Mouse (Mus musculus): ENCODE measurements at regions not wholly inside any gene's neighbourhood (a gene's known extent, or its start where the extent isn't known, plus 50 kb on each side); places are given as distances from the start of the nearest gene placed in this dataset.

DNA sequence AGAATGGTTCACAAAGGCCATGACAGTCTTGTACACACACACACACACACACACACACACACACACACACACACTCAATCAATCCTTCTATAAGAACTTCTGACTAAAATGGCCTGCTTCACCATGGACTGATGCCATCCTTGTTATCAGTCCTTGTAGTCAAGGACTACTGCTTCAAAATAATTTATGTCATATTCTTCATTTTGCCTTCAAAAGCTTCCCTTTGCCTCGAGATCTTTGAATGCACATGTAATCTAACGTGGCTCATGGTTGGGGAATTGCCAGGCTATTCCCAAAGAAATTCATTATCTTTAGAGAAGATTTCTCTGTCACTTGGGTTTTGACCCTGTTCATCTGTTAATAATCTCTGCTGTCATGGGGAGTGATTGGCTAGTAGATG is 278.0 kb upstream of the Cdyl start:
- DNase-seq (ENCODE audit: extremely low read depth, low read depth, low spot score): no peak

DNA sequence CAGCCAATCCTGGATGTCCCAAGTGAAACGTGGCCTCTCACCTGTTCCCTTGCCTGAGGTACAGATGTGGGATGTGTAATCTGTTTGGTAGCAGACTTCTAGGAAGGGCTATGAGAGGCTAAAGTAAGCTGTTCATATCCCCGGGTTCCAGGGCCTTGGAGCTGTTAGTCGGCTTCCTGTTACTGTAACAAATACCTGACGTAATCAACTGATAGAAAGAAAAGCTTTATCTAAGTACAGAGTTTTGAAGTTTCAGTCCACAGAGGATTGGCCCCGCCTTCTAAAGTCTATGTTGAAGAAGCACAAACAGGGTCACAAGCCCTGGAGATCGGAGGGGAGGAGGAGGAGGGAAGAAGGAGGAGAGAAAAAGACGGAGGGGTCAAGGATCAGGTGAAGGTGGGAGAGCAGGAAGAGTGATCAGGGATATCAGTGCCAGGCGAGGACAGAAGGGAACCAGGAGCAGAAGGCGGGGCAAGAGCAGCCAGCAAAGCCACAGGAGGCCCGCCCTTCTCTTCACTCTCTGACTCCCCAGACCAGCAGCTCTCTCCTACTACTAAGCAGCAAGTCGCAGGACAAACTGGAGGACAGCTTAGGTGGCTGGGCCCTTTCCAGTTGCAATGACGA is 276.5 kb upstream of the Cdyl start:
- no peak for DNase-seq (ENCODE audit: extremely low read depth, low read depth, low spot score)

DNA sequence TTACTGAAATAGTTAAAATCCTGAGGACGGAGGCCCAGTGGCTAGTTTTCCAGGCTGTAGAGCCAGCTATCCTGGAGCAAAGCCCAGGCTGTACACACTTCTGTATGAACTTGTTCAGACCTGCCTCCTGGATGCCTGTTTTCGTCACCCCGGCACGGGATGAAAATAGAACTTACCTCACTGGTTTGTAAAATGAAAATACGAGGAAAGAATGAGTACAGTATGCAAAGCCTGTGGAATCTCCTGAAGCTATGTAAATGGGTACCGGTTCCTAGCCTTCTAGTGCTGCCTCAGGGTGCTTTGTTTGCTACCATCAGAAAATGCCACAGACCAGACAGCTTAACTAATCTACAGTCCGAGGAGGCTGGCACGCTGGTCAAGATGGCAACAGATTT is 276.0 kb upstream of the Cdyl start:
- DNase-seq (ENCODE audit: extremely low read depth, low read depth, low spot score): peak; percentile 62

DNA sequence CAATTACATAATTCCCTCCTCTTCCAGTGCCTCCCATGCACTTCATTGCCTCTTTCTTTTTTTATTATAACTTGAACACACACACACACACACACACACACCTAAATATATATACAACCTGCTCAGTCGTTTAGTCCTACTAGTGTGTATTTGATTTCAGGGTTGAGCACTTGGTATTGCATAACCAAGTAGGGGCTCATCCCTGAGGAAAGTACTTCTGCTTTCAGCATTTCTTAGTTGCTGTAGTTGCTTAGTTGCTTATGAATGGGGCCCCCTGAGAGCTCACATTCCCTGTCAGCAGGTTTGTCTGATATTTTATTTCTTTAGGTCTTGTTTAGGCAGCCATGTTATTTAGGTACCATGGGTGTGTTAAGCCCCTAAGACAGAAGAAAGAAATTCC is 271.3 kb upstream of the Cdyl start:
- DNase-seq (ENCODE audit: extremely low read depth, low read depth, low spot score): no peak

DNA sequence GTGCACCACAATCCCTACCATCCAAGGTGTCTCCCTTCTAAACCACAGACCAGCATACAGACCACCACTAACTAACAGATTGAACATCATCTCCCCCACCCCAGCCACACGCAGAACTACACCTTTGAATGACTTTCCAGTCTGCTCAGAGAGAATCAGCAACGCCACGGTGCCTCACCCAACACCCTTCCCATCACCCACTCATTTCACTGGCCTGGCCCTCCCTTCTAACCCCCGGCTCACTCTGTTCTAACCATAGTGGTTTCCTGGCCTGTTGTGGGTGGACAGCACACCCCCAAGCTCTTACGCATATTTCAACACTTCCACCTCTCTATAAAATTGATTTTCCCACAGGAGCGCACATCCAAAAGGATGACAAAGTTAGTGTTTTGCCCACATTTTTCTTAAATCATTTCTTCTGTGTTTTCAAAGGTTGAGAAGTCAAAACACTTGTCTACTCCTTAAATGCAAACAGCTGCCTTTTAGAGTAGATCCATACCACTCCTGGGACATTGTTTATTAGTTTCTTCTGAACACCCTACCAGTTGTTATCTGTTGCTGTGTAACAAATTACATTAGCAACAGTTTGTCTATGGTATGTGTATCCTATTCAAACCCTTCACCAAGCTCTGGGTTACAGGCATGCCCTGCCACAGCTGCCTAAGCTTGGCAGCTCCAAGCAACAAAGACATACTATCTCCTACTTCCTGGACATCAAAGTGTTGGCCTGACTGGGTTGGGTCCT is 269.7 kb upstream of the Cdyl start:
- no peak for DNase-seq (ENCODE audit: extremely low read depth, low read depth, low spot score)

DNA sequence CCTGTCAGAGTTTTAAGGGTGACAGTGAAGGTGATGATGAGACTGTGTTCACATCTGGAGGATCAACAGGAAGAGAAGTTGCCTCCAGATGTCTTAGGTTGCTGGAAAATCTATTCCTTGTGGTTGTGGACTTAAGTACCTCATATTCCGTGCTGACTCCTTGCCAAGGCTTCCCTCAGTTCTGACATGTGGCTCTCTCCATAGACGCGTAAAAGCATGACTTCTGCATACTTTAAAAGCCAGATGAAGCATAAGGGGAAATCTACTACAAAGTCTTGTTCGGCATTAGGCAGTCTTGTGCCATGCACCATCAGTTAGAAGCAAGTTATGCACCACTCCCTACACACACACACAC is 269.1 kb upstream of the Cdyl start:
- DNase-seq (ENCODE audit: extremely low read depth, low read depth, low spot score): no peak

DNA sequence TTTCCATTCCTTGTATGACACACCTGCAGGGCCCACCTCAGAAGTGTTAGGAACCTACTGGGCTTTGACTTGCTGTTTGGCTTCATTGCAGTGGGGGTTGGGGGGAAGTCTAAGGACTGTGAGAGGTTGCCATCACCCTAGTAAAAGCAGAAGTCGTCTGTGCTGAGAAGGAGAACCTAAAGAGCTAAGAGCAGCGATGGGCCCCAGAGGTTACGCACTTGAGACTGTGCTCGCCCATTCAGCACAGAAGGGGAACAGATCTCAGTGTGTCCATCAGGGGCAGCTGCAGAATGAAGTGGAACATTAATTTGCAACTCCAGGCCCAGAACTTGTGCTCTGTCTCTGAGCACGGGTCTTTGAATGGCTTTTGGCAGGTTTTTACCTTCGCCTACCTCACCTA is 267.5 kb upstream of the Cdyl start:
- DNase-seq (ENCODE audit: extremely low read depth, low read depth, low spot score): no peak

DNA sequence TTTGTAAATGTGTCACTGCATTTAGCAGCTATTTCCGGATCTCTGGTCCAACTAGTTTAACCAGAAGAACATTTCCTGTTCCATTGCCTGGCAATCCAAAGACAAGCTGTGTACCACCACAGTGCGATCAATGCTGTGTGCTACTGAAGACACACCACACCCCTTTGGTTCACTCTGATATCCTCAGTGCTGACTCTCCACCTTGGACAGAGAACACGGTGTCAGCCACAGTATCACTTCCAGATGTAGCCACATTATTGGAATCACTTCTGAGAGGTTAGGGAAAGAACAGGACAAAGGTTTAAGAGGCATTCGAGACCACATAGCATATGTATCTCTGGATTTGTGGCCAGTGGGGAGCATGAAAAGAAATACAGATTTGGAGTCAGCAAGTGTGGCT is 264.4 kb upstream of the Cdyl start:
- DNase-seq (ENCODE audit: extremely low read depth, low read depth, low spot score): no peak

DNA sequence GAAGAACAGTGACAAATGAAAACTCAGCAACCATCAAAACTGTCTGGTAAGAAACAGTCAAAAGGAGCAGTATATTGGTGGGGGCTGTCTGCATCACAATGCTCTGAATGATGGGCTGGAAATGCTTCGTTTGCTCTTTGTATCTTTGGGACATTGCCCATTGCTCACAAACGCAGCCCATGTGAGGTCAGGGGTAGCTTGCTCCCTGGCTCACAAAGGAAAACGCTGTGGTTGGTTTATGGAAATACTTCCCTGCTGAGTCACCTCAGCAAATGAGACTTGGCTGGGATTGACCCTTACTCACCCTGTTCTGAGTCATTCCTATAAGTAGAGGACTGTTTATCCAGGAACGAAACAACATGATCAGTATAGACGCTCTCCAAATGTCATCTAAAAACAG is 264.0 kb upstream of the Cdyl start:
- DNase-seq (ENCODE audit: extremely low read depth, low read depth, low spot score): no peak

DNA sequence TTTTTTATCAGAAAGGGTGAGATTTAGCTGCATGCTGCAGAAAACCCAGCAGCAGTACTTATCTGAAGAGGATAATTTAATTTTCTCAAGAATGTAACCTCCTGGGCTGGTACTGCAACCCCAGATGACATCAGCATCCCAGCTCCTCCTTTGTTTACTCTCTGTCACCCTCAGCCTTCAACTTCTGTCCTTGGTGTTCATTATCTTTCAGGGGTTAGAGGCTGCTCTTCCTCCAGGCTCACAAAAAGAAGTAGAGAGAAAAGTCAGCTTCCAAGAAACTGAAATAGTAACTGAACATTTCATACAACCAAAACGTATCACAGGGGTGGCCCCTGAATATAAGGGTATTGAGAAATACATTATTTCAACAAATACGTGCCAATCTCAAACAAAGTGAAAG is 262.5 kb upstream of the Cdyl start:
- DNase-seq (ENCODE audit: extremely low read depth, low read depth, low spot score): no peak

DNA sequence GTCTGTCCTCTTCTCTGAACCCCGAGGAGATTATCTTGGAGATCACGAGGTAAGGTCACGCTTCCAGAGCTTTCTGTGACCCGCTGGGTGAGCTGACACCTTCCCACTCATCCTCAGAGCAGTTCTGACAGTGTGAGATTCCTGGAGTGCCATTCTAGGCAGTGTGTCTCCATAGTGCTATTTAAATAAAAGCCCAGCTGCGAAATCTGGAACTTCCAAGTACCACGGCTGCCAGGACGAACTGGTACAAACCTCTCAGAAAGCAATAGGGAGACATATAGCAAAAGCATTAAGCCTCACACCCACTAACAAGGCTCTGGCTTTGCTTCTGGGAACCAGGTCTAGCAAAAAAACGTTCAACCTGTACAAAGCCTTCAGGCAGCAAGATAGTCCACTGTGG is 261.4 kb upstream of the Cdyl start:
- no peak for DNase-seq (ENCODE audit: extremely low read depth, low read depth, low spot score)

DNA sequence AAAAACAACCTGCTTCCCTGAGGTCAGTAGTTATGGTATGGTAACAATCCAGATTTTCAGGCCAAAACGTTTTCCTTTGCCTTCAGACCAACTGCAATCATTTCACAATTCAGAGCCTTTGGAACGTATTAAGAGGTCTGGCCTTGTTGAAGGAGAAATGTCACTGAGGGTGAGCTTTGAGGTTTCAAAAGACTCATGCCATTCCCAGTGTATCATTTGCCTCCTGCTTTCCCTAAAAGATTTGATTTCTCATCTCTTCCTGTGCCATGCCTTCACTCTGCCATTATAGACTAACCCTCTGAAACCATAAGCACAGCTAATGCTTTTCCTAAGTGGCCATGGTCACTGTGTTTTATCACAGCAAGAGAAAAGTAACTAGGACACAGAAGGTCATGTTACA is 256.8 kb upstream of the Cdyl start:
- no peak for DNase-seq (ENCODE audit: extremely low read depth, low read depth, low spot score)

DNA sequence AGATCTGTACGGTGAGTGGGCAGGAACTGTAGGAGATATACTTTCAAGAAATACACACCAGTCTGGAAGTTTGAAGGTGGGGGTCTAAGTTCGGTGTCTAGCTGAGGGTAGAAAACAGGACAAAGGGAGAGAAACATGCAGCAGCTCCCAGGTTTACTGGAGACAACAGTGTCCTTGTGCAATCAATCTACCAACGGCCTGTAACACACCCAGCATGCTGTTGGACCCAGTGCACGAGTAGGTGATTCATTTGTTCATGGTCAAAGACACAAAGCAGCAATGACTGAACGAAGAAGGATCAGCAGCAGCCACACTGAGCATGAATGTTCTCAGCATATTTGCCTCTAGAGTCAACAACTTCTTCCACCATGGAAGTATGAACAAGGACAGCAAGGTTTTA is 255.2 kb upstream of the Cdyl start:
- DNase-seq (ENCODE audit: extremely low read depth, low read depth, low spot score): no peak

DNA sequence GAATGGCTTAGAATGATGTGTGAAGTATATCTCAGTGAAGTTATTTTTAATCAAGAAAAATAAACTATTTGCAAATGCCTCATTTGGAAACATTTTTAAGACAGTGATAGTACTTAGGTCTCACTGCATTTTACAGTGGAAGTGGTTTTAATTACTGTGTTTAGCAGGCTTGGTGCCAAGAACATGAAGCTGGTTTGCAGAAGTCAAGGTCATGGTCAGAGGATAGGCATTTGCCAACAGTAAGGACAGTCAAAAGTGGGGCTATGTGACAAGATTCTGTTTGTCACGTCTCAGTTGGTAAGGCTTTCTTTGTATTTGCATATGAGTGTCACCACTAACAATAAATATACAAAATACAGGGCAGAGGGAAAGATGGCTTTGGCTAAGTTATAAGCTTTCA is 254.2 kb upstream of the Cdyl start:
- no peak for DNase-seq (ENCODE audit: extremely low read depth, low read depth, low spot score)

DNA sequence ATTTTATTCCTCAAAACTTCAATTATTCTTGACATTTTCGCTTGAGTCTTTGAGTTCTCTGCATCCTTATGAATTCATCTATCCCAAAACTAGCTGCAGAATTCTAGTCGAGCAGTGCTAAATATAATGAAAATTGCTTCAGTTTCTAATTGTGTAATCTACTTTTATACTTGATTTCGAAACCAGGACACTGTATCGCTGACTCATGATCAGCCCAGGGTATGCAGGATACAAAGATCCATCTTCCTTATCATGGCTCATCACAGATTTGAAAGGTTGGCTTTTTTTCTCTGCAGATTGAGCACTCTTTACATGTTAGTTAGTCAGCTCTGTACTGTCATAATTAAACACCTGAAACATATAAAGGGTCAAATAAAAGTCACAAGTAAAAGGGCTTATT is 242.1 kb upstream of the Cdyl start:
- no peak for DNase-seq (ENCODE audit: extremely low read depth, low read depth, low spot score)

DNA sequence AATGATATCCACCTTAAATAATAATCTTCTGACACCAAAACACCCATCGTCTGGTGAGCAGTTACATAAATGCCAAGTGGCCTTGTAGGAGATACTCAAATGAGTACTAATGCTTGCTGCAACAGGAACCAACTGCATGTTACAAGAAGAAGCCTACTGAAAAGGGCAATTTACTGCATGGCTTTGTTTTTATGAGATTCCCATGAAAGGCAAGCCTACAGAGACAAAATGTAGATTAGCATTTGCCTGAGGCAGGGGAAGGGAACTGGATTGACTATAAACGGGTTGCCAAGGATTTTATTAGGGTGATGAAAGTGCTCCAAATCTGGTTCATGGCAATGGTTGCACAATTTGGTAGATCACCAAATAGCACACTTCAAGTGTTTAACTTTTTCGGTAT is 239.6 kb upstream of the Cdyl start:
- peak; percentile 79 for DNase-seq (ENCODE audit: extremely low read depth, low read depth, low spot score)

DNA sequence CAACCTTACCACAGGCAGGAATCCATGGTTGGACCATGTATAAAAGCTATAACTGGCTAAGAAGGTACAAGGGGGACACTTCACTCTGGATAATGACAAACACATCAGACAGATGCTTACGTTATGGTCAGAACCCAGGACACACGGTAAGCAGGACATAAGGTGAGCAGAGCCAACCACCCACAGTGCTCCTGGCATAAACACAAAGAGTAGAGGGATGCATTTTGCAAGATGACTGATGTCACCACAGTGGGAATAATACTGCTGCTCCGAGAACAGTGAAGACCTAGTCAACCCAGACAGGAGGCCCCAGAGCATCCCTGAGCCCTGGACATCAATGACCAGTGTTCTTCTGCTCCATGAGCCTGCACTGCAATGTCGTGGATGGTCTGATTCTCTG is 233.6 kb upstream of the Cdyl start:
- no peak for DNase-seq (ENCODE audit: extremely low read depth, low read depth, low spot score)

DNA sequence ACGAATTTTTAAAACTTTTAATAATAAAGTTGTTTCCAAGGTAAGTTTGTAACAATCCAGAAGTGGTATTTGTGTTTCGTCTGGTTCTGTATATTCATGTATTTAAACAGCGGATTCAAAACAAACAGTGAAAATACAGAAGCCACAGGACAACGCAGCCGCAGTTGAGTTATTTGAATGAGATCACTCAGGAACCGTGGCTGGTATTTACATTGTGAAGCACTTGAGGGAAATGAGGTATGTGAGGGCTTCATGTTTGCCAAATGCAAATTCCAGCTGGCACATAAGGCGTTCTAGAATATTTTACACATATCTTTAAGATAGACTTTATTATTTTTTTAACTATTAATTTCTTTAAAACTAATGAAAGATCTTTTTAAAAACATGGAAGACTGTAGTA is 224.5 kb upstream of the Cdyl start:
- no peak for DNase-seq (ENCODE audit: extremely low read depth, low read depth, low spot score)

DNA sequence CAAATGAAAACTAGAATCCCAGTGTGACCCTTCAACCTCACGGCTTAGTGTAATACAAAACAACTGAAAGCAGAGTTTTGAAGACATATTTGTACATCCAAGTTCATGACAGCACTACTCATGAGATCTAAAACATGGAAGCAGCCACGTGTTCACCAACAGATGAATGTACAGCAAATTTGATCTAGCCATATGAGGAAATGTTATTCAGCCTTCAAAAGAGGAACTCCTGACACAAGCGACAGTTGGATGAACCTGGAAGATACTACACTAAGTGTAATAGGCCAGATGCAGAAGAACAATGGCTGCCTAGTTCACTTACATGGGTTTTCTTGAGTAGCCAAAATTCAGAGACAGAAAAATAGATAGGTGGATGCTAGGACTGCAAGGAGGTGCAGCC is 212.0 kb upstream of the Cdyl start:
- DNase-seq (ENCODE audit: extremely low read depth, low read depth, low spot score): no peak

DNA sequence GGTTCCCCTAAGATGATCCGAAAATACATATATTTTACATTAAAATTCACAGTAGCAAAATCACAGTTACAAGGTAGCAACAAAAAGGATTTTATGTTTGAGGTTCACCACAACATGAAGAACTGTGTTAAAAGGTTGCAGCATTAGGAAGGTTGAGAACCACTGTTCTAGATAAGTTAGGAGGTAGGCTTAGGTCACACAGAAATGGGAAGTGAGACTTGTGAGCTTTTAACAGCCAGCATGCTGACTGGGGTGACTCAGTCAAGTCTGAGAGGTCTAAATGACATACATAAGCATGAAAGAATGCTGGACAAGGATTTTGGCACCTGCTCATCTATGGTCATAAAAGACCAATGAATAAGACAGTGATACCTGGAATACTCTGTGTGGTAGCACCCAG is 207.2 kb upstream of the Cdyl start:
- no peak for DNase-seq (ENCODE audit: extremely low read depth, low read depth, low spot score)

DNA sequence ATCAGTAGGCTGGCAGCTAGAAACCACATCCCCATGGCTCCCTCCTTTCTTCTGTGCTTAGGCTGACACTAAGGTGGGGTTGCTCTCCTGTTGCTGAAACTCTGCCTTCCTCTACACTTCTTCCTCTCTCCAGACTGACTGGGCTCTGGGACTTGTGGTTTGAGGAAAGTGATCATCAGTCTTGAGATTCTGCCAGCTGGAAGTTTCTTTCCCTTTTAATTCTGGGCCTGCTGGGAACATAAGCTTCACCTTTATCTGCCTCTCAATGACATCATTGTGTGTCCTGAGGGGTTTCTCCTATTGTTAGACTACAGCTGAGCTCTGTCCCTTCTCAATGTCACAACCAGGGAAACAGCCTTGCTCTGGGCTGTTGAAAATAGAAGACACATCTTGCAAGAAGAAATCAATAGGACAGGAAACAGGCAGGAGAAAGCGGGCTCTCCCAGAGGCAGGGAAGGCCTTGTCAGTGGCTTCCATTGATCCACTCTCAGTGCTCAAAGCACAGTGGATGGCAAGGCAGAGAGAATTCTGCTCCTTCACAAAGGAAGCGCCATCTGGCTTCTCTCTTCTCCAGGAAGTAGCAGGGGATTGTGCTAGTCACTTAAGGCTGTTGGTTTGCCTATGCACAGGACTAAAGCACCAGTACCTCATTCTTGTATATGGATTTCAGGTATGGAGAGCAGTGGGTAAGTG is 206.3 kb upstream of the Cdyl start:
- no peak for DNase-seq (ENCODE audit: extremely low read depth, low read depth, low spot score)

DNA sequence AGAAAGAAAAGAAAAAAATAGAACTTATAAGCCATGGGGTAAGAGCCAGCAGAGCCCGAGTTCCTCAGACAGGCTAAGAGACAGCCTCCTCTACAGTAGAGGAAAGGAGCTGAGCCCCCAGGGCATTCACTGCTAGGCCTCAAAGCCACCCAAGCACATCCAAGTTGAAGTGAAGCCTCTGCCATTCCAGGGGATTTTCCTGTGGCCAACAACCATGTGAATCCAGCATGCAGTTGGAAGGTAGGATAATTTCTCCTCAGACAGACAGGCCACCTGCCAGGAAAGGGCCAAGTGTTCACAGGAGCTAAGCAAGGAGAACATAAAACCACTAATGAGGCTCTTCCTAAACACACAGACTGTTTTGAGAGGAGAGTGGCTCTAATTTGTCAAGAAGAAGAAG is 199.6 kb upstream of the Cdyl start:
- DNase-seq (ENCODE audit: extremely low read depth, low read depth, low spot score): no peak

DNA sequence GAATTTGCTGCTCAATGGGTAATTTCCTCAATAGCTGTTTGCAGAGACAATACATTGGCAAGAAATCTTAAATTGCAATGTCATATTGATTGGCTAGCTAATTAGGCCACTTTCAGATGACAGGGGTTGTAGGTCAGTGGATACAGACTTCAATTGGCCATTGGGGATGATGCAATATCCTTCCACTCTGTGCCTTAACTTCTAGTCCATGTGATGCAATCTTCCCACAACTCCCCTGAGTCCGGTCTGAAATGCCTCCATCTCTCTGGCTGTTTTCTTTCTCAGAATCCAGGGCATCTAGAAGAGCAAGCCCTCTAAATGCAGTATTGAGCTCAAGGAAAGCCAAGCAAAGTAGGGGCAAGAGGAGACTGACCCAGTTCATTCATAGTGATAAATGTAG is 196.4 kb upstream of the Cdyl start:
- DNase-seq (ENCODE audit: extremely low read depth, low read depth, low spot score): no peak
